Mouse (Mus musculus) urinary bladder, adult 2 months (tissue): ENCODE data around the gene Gm49425. TPM values are rescaled to one million over a fixed set of nuclear protein-coding genes. Genes with fewer than 3 reads are reported as not detected.
A peak's percentile ranks its signal among the peaks of the same experiment; 100 is the strongest.
"Not testable (repeated sequence)": the region's sequence is repeated elsewhere in the genome, so short reads cannot be mapped to it uniquely, and the experiment has no call there.

Source experiments
- DNase-seq: peaks from one replicate; pipeline ENCODE4 v3.0.0; 2022; ENCODE audit warnings: low spot score
- polyA plus RNA-seq: library from polyadenylated mRNA; depleted of rRNA; stranded (reverse); fragments of >200 nt; gene quantifications from 2 replicates; pipeline ENCODE4 v1.2.3, GENCODE M21; 2012; rRNA removed

The Gm49425 gene
- polyA plus RNA-seq = not detected in 2 replicates

DNA sequence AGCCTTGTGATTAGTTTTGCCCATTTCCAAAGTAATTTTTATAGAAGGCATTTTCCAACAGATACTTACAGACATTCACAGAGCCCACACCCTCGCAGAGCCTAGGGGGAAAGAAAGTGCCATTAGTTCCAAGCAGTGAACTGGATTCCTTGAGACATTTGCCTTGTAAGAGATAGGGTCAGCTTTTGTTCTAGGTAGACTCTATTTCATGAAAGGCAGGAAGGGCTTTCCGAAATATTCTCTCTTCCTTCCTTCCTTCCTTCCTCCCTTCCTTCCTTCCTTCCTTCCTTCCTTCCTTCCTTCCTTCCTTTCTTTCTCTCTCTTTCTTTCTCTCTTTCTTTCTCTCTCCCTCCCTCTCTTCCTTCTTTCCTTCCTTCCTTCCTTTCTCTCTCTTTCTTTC is at the start of gene Gm49425:
Gene Gm49425 (minus strand): TSS at position 101 of the 400 bp plus-strand sequence.
- not testable (repeated sequence) for DNase-seq

DNA sequence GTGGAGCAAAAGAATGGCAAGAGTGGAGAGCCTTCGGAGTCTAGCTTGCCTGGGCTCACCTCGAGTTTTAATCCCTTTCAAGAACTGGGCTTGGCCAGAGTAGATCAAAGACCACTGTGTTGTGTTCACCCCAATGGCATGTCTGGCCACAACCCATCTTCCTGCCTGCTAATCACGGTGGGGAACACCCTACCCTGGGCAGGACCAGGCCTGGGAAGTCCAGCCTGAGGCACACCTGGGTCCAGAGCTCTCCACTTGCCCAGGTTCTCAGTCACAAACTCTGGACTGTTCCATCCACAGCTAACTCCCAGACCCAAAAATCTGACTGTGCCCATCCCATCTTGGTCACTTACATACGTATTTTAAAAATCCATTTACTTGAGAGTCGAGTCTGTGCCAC is 45.8 kb upstream of the Gm49425 start, which contains the start of gene Krt90:
Gene Krt90 (minus strand): TSS at position 101 of the 400 bp plus-strand sequence.
- DNase-seq = no peak

DNA sequence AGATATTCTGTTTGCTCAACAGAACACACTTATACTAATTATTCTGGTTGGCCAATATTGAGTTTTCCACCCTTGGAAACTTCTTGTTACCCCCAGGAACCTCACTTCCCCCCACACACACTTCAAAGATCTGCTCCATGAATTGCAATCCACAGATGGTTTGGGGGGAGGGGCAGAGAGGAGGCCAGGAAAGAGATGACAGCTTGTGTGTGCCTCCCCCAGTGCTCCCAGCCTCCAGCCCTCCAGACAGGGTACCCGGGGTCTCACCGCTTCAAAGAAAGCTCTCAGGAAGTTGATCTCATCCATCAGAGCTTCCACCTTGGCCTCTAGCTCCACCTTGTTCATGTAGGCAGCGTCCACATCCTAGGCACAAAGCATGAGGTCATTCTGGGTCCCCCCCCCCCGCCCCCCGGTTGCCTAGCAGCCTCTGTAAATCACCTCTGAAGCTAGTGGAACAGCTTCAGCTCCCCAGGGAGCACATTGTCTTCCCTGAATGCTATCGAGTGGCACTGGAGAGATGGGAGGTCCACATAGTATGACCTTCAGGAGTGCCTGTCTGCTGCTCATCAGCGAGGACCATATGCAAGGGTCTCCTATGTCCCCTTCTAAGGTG is 41.1 kb upstream of the Gm49425 start:
- DNase-seq = no peak

DNA sequence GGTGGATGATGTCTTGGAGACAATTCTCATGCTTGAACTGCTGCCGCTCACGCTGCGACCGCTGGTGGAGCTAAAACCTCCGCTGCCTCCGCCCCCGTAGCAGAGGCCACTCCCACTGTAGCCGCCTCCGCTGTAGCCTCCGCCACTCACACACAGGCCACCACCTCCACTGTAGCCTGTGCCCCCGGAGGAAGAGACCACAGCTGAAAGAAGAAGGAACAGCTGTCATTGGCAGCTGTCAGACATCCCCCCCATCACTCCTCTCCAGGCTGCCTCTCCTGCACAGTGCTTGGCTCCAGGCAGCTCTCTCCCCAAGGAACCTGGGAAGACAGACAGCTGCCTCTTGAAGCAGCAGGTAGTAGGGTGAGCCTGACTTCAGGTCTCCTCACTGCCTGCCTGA is 36.1 kb upstream of the Gm49425 start:
- no peak for DNase-seq

DNA sequence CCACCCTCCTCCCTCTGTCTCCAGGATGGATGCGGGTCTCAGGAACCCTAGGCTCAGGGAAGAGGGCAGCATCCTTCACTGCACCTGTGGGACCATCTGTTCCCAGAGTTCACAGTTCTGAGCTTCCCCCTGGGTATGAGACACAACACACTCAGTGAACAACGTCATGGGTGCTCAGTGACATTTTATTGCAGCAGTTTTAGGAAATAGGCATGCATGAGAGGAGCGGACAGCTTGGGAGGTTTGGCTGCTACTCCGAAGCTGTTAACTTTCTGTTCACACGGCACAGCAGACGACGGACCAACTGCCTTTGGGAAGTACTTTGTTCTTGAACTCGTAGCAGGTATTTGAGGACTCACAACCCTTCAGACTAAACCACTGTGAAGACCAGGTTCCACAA is 35.1 kb upstream of the Gm49425 start:
- DNase-seq = no peak

DNA sequence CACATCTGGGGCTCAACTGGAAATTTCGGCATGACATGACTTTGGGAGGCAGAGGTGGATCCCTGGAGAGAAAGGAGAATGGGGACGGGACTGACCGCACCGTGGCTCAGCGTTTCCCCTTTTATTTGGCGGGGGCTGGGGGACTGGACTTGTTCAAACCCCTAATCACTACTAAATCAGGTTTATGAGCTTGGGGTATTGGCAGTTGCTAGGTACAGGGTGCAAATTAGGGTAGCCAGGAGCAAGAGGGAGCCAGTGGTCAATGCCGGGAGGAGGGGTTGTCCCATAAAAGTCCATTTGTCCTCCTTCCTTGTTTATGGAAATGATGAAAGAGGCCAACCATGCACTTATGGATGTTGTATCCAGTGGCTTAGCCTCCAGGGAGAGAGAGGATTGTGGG is 33.5 kb upstream of the Gm49425 start, which contains the start of gene Krt82:
Gene Krt82 (minus strand): TSS at position 101 of the 400 bp plus-strand sequence.
- no peak for DNase-seq

DNA sequence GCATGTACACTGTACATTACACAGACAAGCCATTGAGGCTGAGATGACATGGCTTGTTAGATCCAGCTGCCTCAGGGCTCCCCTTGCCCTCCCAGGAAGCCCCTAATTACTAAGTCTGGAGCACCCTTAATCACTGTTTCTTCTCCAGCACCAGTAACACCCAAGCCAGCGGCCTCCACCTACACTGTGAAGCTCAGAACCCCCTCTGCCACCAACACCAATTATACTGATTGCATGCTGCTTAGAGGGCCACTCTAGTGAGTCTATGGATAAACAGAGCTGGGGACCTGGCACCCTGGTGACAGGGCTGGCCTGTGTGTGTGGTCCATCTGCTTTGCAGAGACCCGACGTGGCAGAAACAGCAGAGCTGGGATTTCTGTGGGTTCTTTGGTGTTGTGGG is 27.4 kb upstream of the Gm49425 start:
- no peak for DNase-seq

DNA sequence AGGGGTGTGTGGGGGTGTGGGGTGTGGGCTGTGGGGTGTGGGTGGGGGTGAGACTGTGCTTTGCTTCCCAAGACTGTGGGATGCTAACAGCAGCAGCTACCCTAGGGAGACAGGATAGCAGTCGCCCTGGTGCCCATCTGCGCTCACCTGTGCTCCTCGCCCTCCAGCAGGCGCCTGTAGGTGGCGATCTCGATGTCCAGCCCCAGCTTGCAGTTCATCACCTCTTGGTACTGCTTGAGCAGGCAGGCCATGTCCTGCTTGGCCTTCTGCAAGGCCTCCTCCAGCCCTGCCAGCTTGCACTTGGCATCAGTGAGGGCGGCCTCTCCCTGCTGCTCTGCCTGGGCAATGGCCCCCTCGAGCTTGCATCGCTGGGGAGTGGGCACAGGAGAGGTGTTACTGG is 25.5 kb upstream of the Gm49425 start:
- no peak for DNase-seq

DNA sequence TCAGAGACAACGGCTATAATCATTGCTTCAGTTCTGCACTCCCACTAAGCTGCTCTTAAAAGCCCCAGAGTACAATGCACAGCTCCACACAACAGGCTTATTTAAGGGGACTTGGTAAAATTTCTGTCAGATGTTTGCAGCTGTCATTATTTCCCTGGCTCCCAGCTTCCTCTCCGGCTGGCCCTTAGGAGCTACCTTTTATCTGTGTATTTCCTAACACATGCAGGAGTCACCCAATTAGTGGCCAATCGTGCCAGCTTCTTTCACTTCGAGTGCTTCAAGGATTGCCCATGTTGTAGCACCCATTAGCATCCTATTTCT is 21.5 kb upstream of the Gm49425 start:
- no peak for DNase-seq

DNA sequence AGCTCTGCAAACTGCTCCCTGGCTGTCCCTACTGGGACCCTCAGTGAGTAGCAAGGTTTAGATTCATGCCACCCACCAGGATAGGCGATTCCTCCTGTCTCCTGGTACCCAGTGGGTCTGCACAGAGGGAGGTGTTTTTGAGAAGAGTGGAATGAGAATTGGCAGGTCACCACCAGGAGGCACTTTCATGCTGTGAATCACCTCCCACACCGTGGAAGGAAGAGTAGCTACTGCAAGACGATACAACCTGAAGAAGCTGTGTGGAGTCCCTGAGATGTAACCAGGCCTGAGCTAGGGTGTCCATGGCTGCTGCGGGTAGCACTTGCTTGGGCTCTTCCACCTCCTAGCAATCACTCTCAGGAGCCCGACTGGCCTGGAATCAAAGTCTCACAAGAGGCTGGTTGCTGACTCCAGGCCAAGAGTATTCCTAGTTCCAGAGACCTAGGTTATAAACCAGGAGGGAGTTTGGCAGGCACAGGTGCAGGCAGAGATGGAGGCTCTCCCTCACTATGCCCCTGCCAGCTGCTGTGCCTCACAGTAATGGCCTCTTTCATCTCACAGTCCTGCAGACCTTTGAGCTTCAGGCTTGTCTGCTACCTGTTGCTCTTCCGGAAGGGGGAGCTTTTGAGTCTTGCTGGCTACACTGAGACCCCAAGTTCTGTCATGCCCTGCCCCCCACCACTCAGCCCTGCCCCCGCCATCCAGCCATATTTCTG is 21.0 kb upstream of the Gm49425 start:
- DNase-seq = no peak

DNA sequence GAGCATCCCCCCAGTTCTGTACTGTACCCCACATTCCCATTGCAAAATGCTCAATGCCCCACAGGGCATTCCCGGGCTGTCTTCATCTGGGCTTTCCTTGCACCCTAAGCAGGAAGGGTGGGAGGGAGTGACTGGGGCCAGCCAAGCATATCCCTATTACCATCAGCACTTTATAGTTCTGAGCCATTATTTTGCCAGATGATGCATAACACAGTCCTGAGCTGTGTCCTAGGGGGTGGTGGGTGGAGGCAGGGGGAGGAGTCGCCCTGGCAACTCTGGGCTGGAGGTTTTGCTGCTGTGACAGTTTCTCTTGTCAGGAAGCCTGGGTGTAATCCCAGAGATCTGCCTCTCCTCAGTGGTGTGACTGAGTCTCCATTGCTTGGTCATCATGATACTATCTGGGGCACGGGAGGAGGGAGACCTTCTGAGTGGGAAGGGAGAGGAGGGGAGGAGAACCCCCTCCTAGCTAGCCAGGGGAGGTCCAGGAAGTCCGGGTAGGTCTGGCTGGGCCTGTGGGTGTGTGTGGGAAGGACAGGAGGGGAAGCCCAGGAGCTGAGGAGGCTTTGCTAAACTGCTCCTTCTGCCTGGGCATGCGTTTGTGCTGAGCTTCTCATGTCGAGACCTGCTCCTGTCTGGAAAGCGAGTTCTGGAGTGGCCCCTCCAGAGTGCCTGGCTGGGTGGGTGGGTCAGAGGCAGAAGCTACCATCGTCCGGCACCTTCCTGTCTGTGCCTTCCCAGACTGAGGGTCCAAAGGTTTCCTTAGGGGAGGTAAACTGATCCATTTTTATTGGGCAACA is 19.2 kb upstream of the Gm49425 start:
- peak; percentile 34 for DNase-seq

DNA sequence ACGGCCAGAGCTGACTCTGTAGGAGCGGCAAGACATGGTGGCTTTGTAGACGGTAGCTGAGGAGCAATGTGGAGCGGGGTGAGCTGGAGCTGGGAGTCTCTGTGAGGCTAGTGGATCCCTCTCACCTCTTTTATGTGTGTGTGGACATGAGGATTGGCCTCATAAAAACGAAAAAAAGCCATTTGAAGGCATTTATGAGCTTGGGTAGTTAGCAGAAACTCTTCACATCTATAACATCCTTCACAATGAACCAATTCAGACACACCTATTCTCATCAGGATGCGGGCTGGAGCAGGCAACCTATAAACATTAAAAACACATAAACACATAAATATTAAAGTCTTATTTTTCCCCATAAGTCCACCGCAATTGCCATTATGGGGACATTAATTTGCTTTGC is 15.7 kb upstream of the Gm49425 start, which contains the start of gene Krt84:
Gene Krt84 (minus strand): TSS at position 101 of the 400 bp plus-strand sequence.
- DNase-seq = no peak

DNA sequence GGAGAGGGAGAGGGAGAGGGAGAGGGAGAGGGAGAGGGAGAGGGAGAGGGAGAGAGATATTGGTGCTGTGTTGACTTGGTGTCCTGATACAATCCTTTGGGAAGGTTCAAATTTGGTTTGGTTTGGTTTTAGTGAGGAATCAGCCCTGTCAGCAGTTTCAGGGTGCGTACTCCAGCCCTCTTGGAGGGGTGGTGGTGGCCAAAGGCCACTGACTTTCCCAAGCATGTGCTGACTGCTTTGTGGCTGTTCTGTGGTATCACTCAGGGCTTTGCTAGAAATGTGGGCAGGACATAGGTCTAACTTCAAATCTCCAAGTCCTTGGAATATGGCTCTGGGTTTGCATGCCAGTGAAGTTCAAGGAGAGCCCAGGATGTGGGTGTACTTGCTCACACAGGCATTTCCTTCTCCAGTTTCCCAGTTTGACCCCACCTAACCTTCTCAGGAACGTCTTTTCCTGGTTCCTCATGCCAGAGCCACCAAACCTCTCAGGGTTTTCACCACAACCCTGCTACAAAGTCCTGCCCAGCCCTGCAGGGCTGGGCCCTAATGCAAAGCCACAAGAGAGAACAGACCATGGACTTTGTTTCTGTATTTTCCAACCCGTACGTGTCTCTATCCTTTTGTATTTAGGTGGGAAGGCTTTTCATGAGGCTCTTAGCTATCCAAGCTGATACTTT is 5.6 kb upstream of the Gm49425 start:
- no peak for DNase-seq

DNA sequence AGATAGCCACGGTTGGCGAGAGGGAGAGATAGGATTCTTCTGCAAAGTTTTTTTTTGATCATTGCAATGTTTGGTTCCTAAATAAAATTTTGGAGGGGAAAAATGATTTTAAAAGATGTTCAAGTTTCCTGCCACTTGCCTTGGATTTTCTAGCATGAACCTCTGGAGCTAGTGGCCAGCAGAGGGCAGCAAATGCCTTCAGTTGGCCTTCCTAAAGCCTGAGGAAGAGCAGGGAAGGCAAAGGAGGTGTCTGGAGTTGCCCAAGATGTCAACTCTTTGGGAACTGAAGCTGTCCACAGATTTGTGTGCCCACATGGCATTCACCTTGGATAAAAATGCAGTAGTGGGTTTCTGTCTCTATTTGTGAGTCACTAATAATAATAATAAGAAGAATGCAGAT is 2.7 kb upstream of the Gm49425 start:
- DNase-seq = peak; percentile 46

DNA sequence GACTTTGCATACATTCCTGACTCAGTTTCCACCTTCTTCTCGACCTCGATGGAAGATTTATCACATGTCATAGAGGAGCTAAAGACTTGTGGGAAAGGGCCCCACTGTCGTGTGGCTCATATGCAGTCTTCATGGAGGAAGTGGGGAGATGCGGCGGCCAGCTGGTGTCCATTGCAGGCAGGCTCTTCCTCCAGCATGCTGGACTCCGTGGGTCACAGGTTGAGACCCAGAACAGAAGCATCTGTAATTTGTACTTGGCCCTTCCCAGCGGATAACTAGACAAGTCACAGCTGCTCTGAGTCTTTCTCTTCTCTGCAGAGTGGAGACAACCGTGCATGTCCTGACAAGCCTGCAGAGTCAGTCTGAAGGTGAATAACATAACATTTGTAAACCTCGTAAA is 8.8 kb downstream of the Gm49425 start:
- DNase-seq = no peak

DNA sequence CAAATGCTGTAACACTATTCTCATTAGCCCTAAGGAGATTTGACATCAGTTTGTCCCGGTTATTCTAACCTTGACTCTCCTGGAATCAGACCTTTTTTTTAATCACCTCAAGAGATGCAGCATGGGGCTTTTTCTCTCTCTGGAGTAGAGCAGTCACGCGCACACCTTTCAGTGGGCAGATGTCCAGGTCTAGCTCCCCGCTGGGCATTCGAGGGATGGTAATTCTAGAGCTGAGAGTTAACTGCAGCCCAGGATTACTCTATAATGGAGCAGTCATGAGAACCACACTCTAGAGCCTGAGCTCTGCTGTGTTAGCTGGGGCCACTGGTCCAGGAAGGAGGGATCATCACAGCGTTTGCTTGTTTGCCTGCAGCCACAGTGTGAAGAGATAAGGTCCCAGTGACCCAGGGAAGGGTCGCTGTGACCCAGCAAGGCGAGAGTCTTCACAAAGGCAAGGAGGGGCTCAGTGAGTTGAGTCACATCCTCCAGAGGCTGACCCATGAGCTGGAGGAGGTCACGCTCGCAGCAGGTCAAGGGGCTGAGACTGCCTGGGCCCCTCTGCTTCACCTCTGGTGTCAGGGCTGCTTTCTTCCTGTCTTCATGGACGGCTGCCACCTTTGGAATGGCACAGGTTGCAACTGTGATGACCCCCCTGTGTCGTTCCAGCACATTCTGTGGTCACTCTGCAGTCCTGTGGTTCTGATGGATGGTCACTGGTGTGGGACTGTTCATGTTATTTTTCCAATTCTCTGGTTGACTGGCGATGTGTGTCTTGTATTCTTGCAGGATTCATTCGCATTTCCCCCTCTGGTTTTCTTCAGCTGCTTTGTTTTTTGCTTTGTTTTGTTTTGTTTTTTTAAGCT is 9.9 kb downstream of the Gm49425 start:
- DNase-seq = no peak

DNA sequence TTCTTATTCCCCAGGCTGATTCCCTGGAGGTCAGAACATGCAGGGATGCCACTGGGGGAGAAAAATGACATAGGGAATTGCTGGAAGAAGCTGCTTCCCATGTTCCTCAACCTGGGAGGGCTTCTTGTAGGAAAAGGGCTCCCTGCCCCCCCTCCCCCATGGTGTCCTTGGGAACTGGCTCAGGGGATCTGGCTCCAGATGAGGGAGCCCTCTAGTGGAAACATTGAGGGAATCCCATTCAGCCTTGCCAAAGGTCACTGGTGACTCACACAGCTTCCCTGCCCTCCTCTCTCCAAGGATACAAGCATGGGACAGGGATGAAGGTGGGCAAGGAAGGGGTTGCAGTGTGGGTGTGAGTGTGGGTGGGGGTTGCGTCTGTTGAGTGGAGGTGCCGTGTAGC is 19.9 kb downstream of the Gm49425 start:
- no peak for DNase-seq

DNA sequence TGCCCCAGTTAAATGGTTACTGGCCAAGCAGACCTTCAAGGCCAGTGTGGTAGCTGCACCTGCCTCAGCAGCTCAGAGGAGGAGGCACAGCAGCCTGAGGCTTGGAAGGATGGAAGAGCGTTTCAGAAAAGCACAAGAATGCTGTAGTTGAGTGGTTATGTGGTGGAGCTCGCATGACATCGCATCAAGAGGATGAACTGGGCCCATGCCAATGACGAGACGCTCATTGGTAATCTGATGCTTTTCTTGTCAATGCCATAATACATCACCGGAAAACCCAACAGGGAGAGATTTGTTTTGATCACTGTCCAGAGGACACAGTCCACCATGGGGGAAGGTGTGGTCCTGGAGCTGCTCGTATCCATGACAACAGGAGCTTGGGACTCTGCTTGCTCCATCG is 21.8 kb downstream of the Gm49425 start:
- DNase-seq = no peak

DNA sequence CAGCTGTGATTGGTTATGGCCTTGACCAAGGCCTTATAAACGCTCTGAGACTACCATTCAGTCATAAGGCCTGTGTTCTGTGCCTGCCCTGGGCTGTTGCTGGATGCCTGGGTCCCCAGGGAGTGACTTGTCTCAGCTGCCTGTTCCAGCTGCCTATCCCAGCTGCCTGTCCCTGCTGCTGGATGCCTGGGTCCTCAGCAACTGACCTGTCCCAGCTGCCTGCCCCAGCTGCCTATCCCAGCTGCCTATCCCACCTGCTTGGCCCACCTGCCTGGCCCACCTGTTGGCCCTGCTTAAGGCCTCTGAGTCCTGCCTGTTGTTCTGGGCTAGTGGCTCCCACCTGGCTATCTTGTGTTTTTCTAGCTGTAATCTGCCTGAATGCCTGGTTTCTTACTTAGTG is 22.9 kb downstream of the Gm49425 start:
- no peak for DNase-seq

DNA sequence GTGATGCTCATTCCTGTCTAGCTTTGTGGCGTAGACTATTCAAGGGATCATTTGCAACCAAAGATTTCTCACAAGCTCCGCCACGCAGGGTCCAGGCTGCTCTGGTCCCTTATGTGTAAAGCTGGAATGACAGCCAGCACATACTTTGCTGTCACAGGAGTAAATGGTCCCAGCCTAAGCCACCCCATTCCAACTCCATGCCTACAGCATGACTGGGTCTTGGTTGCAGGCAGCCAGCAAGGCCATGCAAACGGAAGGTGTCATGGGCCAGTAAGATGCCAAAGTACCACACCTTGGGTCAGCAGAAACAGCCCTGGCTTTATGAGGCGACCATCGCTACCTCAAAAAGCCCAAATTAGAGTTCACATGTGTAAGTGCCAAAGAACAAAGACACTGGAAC is 23.3 kb downstream of the Gm49425 start:
- no peak for DNase-seq

DNA sequence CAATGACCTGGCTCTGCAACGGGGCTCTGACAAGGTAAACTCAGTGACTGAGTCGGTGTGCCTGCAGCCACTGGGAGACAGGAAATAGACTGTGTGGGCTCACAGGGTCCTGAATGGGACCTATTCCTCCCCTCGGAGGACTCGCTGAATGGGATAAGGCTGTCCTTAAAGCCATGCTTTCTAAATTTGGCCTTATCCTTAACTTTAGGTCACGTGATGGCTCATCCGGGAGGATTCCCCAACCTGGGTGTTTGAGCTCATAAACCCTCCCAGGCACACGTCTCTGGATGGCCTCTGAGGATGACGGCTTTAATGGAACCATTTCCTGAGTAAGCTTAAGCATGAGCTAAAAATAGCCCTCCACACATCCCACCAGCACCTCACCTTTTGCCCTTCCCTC is 24.3 kb downstream of the Gm49425 start:
- DNase-seq = no peak
